Mouse (Mus musculus): ENCODE measurements around the gene Mea1.

Mea1 gene

DNA sequence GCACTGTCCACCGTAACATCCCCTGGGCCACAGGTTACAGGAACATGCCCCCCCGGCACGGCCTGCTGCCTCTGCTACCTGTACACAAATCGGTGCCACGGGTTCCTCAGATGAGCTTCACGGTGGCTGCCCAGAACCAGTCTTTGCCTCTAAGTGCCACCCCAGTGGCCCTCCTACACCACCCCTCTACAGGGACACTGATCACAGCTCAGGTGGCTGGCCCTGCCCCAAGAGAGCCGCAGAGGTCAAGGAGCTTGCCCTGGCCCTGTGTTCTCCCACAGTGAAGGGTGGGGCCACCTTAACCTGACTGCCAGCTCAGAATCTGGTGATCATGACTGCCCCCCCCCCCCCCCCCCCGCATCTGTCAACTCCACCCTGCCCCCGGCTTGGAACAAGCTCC is at the start of gene Mea1:
Gene Mea1, plus strand, starts transcription at position 378 of the 400 bp plus-strand sequence.
- DNase-seq (ENCODE audit: low spot score) = peak; percentile 66

DNA sequence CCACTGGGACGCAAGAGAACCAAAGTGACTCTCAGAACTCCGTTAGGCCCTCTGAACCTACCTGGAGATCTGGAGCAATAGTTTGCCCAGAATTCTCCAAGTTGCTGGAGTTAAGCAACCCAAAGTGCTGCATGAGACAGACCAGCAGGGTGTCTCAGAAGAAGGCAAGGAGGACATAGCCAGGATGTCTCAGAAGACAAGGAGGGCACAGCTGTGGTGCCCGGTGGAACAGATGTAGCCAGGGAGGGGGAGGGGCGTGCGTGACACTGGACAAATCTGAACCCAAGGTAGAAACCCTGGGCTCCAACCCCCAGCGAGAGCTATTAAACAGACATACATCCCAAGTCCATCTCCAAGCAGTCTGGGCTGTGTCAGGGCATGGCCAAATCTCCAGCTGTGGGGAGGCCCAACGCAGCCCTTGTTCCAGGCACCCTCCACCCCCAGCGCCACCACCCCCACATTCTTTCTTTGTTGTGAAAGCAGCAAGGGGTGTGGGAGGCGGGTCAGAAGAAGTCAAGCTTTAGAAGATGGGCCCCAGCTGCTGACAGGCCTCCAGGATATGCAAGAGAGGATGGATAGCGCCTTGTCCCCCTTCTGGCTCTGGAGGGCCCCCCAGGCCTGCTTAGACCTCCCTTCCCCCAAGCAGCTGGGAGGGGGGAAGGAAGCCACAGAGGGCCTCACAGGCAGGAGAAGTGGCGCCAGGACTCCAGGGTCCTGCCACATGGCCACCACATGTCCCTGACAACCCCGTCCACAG is 48.7 kb upstream of the Mea1 start:
- peak; percentile 71 for DNase-seq (ENCODE audit: low spot score)

DNA sequence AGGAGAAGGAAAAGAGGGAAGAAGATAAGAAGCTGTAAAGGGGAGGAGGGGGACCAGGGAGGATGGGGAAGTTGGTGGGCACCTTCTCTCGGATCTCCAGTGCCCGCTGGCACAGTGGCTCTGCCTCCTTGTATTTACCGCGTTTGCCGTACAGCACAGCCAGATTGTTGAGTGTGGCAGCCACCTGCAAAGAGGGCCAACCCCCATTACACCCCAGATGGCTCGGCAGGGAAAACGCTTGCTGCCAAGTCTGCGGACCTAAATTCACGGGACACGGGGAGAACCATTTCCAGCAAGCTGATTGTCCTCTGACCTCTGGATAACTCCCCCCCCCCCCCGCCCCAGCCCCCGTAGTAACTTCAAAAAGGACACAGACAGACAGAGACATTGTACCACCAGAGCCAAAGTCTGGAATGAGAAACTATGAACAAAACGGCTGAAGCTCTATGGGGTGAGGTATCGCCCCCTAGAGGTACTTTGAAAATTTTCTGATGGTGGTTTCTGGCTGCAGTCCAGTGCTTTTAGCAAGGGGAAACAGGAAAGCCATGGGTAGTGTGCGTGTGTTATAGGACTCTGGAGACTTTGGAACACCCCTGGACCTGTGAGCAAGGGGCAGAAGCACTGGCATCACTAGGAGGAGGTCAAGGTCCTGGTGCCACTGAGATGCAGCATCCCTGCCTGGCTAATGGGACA is 41.6 kb upstream of the Mea1 start:
- DNase-seq (ENCODE audit: low spot score) = peak; percentile 76

DNA sequence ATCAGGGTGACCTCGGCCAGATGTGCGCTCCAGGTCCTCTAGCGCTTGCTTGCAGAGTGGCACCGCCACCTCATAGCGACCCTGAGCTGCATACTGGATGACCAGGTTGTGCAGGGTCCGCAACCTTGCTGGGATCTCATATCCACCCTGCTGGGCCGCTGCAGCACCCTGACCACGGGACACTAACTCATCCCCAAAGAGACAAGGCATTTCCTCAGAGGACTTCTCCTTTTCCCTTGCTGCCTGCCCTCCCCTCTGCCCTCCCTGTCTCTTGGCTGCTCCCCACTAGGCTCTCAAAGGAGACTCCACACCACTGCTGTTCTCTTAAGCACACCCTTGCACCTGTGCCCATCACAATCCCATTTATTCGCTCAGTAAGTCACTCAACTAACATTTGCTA is 38.7 kb upstream of the Mea1 start:
- DNase-seq (ENCODE audit: low spot score) = no peak

DNA sequence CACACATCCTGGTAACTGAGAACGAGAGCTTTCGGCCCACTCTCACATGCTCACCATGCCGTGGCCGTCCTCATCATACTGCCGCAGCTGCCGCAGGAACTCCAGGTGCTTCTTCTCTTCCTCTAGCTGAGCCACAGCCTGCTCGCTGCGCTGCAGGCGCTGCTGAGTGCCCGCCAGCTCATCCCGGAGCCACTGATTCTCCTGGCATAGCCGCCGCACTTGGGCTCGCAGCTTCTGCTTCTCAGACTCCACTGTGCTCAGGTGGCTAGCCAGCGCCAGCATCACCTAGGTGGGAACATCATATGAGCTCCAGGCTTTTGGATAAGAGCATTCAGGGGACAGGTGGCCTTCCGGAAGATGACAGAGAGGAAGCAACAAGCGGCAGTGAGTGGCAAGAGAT is 36.5 kb upstream of the Mea1 start:
- DNase-seq (ENCODE audit: low spot score) = no peak

DNA sequence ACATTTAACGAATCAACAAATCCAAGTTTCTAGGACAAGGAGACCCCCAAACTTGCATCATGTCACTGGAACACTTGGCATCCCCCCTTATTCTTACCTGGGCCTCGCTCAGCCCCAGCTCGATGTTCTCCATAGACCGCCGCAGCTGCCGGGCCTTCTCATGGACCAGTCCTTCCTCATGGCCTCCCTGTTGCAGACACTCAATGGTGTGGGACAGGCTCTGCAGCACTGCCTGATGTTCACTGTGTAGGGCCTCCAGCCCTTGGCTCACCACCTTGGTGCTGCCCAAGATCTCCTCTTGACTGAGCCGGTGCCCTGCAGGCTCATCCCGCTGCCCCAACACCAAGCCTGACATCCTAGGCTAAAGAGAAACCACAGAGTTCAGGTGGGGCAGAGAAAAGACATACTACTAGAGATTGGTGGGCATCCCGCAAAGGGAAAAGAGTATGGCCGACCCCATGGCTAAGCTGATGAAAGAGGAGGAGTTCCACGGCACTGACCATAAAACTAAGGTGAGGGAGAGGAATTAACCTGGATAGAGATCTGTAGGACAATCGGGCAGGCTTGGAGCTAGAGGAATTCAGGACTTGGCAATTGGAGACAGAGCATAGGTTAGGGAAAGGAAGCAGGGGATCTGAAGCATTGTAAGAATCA is 34.3 kb upstream of the Mea1 start:
- DNase-seq (ENCODE audit: low spot score) = no peak

DNA sequence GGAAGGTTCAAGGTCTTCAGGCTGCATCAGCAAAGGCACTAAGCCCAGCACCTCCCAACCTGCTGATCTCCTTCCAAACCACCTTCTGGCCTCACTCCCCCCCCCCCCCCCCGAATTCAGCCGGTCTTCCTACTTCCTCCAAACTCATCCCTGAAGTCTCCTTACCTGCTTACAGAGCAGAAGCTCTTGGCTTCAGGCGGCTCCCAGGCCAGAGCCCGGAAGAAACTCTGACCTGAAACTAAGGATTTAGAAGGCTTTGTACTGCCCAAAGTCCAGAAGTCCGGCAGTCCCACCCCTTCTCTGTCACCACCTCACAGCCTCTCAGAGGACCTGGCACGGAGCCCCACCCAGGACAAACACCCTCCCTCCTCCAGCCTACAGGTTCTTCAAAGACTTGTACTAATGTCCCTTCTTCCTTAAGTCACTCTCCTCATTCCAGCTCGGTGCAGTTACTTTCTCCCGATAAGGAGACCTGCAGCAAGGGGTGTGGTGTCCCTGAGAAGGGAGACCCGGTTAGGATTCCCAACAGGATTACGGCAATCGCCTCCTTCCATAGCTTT is 33.6 kb upstream of the Mea1 start:
- DNase-seq (ENCODE audit: low spot score) = peak; percentile 82

DNA sequence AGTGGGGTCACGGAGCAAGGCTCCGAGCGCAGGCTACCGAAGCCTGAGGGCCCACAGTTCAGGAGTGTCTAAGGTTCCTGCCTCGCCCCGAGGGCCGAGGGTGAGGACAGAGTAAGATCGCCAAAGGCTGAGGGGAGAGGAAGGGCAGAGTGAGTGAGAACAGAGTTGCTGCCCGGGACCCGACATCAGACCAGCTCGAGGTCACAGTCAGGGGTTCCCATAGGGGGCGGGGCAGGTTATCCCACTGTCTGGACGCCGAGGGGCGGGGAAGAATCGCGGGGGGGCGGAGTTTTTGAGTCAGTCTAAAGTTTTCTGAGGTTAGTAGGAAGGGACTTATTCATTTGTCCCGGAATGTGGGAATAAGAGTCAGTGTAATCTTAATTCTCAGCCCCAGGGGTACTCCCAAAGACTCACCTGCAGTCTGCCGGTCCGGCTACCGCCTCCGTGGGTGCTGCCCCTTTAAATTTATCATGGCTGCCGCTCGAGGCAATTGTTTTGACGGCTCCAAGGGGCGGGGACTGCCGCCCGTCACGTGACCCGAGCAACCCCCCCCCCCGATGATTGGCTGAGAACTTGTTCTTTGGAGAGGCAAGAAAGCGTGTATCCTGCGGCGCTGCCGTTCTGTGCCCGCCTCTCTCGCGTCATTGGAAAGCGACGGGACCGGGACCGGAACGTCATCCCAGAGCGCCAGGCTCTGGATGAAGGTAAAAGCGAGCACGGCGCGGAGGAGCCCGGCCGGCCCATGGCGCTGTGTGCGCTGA is 32.9 kb upstream of the Mea1 start, which contains the start of the genes Klc4 and Mrpl2:
Gene Klc4, minus strand, starts transcription at position 462 of the 761 bp plus-strand sequence.
Gene Mrpl2, plus strand, starts transcription at position 669 of the 761 bp plus-strand sequence.
- peak; percentile 98 for DNase-seq (ENCODE audit: low spot score)

DNA sequence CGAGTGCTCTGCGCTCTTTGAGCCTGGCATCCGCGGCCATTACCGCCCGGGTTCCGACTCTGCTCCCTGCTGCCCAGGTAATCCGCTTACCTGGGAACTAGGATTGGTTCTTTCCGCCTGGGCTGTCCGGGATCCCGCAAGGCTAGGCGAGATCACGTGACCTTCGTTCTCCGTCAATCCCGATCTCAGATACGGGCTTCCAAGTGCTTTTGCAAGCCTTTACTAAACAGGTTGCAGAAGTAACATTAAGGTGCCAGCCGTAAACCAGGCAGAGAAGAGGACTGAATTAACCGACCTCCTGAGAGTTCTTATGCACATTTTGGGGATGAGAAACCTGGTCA is 32.3 kb upstream of the Mea1 start:
- DNase-seq (ENCODE audit: low spot score) = no peak

DNA sequence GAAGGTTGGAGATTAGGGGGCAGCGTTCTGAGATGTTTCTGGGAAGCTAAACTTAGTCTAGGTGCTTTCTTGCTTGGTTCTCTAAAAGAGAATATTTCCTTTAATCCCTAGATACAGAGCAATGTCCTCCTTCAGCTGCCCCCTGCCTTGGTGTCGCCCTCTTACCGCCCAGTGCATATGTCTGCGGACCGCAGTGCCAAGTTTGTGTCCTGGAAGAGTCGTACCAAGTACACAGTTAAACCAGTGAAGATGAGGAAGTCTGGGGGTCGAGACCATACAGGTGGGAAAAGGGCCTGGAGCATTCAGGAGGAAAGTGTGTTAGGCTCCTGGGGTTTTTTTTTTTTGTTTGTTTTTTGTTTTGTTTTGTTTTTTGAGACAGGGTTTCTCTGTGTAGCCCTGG is 31.3 kb upstream of the Mea1 start:
- DNase-seq (ENCODE audit: low spot score) = no peak

DNA sequence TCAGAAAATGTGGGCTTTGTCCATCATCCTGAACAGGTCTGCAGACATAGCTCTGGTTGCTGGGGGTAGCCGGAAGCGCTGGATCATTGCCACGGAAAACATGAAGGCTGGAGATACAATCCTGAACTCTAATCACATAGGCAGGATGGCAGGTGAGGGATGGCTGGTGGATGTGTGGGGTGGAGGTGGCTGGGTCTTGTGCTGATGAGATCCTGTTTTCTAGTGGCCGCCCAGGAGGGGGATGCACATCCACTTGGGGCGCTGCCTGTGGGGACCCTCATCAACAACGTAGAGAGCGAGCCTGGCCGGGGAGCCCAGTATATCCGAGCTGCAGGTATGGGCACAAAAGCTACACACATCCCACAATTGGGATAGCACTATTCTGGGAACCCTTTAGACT is 30.2 kb upstream of the Mea1 start:
- no peak for DNase-seq (ENCODE audit: low spot score)

DNA sequence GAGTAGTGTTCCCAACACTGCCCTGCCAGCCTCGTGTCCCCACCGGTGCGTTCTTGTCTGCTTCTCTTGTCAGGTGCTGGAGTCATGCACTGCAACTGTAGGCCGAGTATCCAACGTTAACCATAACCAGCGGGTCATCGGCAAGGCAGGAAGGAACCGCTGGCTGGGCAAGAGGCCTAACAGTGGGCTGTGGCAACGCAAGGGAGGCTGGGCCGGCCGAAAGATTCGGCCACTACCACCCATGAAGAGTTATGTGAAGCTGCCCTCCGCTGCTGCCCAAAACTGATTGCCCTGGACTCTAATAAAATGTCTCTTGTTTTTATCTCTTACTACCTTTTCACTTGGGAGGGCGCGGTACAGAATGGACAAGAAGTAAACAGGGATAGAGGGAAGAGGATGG is 28.8 kb upstream of the Mea1 start:
- DNase-seq (ENCODE audit: low spot score) = no peak

DNA sequence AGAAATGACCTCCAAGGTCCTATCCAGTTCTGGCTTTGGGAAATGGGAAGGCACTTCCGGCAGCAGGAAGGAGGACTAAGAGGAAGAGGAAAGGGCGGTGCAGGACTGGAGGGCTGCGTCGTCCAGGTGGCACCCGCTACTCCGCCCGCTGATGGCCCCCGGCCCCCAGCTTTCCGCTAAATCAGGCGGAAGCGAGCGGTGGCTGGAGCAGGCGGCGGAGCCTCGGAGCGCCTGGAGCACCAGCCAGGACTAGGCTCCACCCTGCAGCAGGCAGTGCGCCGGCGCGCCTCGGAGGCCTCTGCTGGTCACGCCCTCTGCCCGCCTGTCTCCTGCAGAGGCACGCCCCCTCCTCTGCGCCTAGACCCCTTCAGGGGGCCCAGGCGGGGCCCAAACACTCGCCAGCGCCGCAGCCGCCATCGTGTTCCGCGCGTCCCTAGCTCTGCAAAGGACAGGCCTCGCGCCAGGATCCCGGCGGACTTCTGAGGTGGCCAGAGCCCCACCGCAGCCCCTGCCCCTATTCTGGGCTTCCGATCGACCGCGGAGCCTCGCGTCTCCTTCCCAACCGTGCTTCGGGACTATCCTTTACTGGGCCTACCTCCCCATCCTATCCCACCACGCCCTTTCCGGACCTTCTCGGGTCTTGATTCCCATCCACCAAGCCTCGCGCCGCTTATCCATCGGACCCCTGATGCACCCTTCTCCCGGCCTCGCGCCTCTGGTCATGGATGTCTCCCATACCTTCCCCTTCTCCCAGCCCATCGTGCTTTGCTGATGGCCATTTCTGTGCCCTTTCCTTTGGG is 28.2 kb upstream of the Mea1 start, which contains the start of gene Cul7:
Gene Cul7, plus strand, starts transcription at position 106 of the 800 bp plus-strand sequence.
- DNase-seq (ENCODE audit: low spot score) = peak; percentile 93

DNA sequence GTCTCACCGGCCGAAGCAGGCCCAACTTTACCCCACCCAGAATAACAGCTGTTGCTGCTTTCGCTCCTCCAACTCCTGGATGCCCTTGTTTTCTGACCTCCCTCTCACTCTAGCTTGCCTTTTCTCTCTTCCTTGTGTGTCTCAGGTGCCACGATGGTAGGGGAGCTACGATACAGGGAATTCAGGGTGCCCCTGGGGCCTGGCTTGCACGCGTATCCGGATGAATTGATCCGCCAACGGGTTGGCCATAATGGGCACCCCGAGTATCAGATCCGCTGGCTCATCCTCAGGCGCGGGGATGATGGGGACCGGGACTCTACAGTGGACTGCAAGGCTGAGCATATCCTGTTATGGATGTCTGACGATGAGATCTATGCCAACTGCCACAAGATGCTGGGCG is 27.3 kb upstream of the Mea1 start:
- DNase-seq (ENCODE audit: low spot score) = no peak

DNA sequence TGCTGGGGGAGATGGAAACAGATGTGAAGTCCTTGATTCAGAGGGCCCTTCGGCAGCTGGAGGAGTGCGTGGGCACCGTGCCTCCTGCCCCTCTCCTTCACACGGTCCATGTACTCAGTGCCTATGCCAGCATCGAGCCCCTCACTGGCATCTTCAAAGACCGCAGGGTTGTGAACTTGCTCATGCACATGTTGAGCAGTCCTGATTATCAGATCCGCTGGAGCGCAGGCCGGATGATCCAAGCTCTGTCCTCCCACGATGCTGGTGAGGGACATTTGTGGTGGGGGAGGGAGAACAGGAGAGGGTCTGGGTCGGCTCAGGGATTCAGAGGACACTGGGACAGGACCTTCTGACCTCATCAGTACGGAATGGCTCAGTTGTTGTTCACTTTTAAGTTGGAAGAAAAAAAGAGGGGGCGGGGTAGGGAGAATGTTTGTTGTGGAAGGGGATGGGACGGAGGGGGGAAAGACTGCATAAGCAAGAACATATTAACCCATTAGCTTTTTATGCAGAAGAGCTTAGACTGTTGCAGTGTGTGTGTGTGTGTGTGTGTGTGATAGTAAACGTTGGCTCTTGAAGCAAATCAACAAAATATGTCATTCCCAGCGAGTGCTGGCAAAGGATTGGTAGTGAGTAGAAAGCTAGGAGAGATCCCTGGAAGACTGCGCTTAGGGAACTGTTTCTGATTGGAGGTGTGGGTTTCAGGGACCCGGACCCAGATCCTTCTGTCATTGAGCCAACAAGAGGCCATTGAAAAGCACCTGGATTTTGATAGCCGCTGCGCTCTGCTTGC is 26.6 kb upstream of the Mea1 start:
- DNase-seq (ENCODE audit: low spot score) = no peak

DNA sequence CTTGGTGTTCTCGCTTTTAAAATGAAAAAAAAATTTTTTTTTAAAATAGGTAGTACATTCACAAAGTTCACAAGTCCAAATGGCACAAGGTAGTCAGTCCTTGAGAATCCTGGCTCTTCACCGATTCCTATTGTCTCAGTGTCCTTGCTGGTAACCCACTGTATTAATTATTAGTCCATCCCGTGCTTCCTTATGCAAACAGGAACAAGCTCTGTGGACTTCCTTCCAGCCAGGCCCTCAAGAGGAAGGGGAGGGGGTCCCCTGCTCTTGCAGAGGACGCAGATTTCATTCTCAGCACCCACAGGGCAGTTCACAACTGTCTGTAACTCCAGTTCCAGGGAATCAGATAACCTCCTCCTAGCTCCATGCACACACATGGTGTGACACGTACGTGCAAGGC is 22.5 kb upstream of the Mea1 start:
- no peak for DNase-seq (ENCODE audit: low spot score)

DNA sequence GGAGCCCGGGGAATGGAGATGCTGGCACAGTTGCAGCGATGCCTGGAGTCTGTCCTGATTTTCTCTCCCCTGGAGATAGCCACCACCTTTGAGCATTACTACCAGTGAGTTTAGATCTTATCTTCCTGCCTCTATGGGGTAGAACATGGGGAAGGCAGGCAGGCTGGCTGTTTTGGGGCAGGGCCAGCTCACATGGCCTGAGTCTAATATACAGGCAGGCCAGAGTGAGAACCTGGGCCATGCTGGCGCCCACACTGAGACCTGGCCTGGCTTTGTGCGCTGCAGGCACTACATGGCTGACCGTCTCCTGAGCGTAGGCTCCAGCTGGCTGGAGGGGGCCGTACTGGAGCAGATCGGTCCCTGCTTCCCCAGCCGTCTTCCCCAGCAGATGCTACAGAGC is 17.2 kb upstream of the Mea1 start:
- DNase-seq (ENCODE audit: low spot score) = no peak

DNA sequence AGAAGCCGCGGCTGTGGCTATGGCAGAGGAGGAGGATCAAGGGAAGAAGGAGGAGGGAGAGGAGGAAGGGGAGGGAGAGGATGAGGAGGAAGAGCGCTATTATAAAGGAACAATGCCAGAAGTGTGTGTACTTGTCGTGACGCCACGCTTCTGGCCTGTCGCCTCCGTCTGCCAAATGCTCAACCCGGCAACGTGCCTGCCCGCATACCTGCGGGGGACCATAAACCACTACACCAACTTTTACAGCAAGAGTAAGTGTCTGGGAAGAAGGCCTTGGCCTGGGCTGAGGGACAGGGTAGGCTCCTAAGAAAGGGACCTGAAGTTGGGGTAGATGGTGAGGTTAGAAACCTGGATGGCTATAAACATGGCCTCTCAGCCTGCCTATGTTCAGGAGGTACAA is 16.6 kb upstream of the Mea1 start:
- no peak for DNase-seq (ENCODE audit: low spot score)

DNA sequence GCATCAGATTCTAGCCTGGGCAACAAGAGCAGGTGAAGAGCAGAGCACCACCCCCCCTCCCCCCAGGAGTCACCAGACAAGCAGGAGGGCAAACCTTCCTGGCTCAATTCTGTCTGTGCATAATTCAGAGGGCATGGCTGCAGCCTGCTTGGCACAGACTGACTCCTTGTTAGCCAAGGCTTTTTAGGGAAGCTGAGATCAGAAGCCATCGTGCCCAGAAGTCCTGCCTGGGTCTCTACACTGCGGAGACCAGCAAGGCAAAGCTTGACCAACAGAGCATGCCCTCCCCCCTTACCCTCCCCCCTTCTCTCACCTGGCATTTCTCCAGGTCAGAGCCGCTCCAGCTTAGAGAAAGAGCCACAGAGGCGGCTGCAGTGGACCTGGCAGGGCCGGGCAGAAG is 15.9 kb upstream of the Mea1 start:
- no peak for DNase-seq (ENCODE audit: low spot score)

DNA sequence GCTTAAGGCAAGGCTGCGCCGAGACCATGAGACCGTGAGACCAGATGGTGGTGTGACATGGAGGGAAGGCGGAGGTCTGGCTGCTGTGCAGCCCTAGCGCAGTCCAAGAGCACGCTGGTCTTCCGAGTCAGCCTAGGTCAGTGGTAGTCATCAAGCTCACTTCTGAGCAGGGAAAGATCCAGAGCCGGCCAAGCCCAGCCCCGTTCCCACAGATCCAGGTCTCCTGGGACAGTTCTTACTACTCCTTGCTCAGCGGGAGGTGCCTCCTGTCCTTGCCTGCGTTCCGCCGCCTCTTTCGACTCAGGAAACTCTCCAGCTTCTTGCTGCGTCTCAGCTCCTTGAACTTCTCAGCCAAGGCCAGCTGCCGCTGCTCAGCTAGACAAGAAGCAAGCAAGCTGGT is 10.9 kb upstream of the Mea1 start:
- DNase-seq (ENCODE audit: low spot score) = no peak
